Mouse (Mus musculus): ENCODE measurements around the gene Gm33543.

Gene Gm33543

GRCm38 (mm10) chr10:95842789-95843637 is at the start of gene Gm33543:
Gm33543 (minus strand) TSS chr10:95842930.
- peak; percentile 71 for DNase-seq

GRCm38 (mm10) chr10:95892132-95892531 is 49.4 kb upstream of the Gm33543 start:
- no peak for DNase-seq

- no peak for DNase-seq
Observed at GRCm38 (mm10) chr10:95891214-95891960, 48.7 kb upstream of the Gm33543 start.

GRCm38 (mm10) chr10:95883761-95884517 is 41.2 kb upstream of the Gm33543 start:
- DNase-seq: no peak

- no peak for DNase-seq
Observed at GRCm38 (mm10) chr10:95882036-95882435, 39.3 kb upstream of the Gm33543 start.

GRCm38 (mm10) chr10:95879983-95880934 is 37.5 kb upstream of the Gm33543 start:
- DNase-seq: no peak

GRCm38 (mm10) chr10:95870782-95871181 is 28.1 kb upstream of the Gm33543 start:
- DNase-seq: no peak

GRCm38 (mm10) chr10:95868348-95868747 is 25.6 kb upstream of the Gm33543 start:
- DNase-seq: no peak

- DNase-seq: no peak
Observed at GRCm38 (mm10) chr10:95867596-95867995, 24.9 kb upstream of the Gm33543 start.

GRCm38 (mm10) chr10:95864349-95865124 is 21.8 kb upstream of the Gm33543 start:
- DNase-seq: no peak

GRCm38 (mm10) chr10:95862664-95863063 is 19.9 kb upstream of the Gm33543 start:
- DNase-seq: no peak

- DNase-seq: peak; percentile 73
Observed at GRCm38 (mm10) chr10:95858164-95858563, 15.4 kb upstream of the Gm33543 start.

GRCm38 (mm10) chr10:95855411-95855810 is 12.7 kb upstream of the Gm33543 start:
- DNase-seq: no peak

GRCm38 (mm10) chr10:95850504-95850903 is 7.8 kb upstream of the Gm33543 start:
- peak; percentile 40 for DNase-seq

- DNase-seq: no peak
Observed at GRCm38 (mm10) chr10:95846739-95847138, 4.0 kb upstream of the Gm33543 start.

GRCm38 (mm10) chr10:95846281-95846680 is 3.6 kb upstream of the Gm33543 start:
- DNase-seq: no peak

GRCm38 (mm10) chr10:95843878-95844277 is 1.1 kb upstream of the Gm33543 start:
- DNase-seq: no peak

GRCm38 (mm10) chr10:95841241-95841640 is 1.5 kb downstream of the Gm33543 start:
- no peak for DNase-seq

GRCm38 (mm10) chr10:95839803-95840202 is 2.9 kb downstream of the Gm33543 start:
- DNase-seq: peak; percentile 58

GRCm38 (mm10) chr10:95839036-95839435 is 3.7 kb downstream of the Gm33543 start:
- DNase-seq: no peak

Measured in kidney, adult 9 months (tissue).